Mouse (Mus musculus) cortical plate, adult 2 months (tissue): Measurements from ENCODE around the gene Bcl7c.

Source experiments
- CTCF ChIP-seq: fragments of 200-500 bp; IDR thresholded peaks from 2 replicates; pipeline ENCODE4 v1.5.1; 2011; ENCODE audit warnings: mild to moderate bottlenecking, control low read depth, low read length; ENCODE audit not compliant: insufficient read depth; ENCODE audit errors: extremely low read depth
- POLR2A ChIP-seq: fragments of 200-500 bp; IDR thresholded peaks from 2 replicates; pipeline ENCODE4 v1.6.1; 2011; ENCODE audit warnings: mild to moderate bottlenecking, low read length, control low read depth; ENCODE audit not compliant: insufficient read depth; ENCODE audit errors: extremely low read depth

GRCm38 (mm10) chr7:127685304-127686018 lies 23.3 kb downstream of the Bcl7c start:
- TF ChIP-seq CTCF = no peak
- TF ChIP-seq POLR2A = no peak
